Mouse (Mus musculus) forebrain, embryonic 13.5 days (tissue): ENCODE measurements at regions not wholly inside any gene's neighbourhood (a gene's known extent, or its start where the extent isn't known, plus 50 kb on each side); places are given as distances from the start of the nearest gene placed in this dataset.

Experiments
- ATAC-seq: fragments of 200-750 bp; cut with Nextera tagmentation; 2 replicates; pipeline ENCODE4 v1.8.0; 2017
- H3K27ac ChIP-seq: fragments of 300-500 bp; sonication (generic); 2 replicates; pipeline ENCODE4 v1.5.1; 2015; ENCODE audit warnings: inconsistent platforms, mild to moderate bottlenecking, moderate library complexity
- H3K27me3 ChIP-seq: fragments of 300-500 bp; sonication (generic); 2 replicates; pipeline ENCODE4 v1.6.1; 2015; ENCODE audit warnings: mild to moderate bottlenecking, inconsistent platforms
- H3K36me3 ChIP-seq: fragments of 300-500 bp; sonication (generic); 2 replicates; pipeline ENCODE4 v1.6.1; 2015; ENCODE audit warnings: mild to moderate bottlenecking, inconsistent platforms; ENCODE audit not compliant: poor library complexity, severe bottlenecking
- H3K4me1 ChIP-seq: fragments of 300-500 bp; sonication (generic); 2 replicates; pipeline ENCODE4 v1.6.1; 2015; ENCODE audit warnings: inconsistent platforms
- H3K4me2 ChIP-seq: fragments of 300-500 bp; sonication (generic); 2 replicates; pipeline ENCODE4 v1.6.1; 2015; ENCODE audit warnings: inconsistent platforms, mild to moderate bottlenecking, moderate library complexity
- H3K4me3 ChIP-seq: fragments of 300-500 bp; sonication (generic); 2 replicates; pipeline ENCODE4 v1.5.1; 2015; ENCODE audit warnings: mild to moderate bottlenecking, inconsistent platforms
- H3K9ac ChIP-seq: fragments of 300-500 bp; sonication (generic); 2 replicates; pipeline ENCODE4 v1.6.1; 2015; ENCODE audit warnings: mild to moderate bottlenecking, inconsistent platforms
- H3K9me3 ChIP-seq: fragments of 300-500 bp; sonication (generic); replicated peaks from 2 replicates; pipeline ENCODE4 v1.6.1; 2016; ENCODE audit warnings: inconsistent platforms
- WGBS: fragments of 180-500 bp; shearing (Covaris S2); methylation state at CpG from one replicate; pipeline ENCODE4 v1.1.7; 2015; 5-methylcytosine and 5-hydroxymethylcytosine counted together

DNA sequence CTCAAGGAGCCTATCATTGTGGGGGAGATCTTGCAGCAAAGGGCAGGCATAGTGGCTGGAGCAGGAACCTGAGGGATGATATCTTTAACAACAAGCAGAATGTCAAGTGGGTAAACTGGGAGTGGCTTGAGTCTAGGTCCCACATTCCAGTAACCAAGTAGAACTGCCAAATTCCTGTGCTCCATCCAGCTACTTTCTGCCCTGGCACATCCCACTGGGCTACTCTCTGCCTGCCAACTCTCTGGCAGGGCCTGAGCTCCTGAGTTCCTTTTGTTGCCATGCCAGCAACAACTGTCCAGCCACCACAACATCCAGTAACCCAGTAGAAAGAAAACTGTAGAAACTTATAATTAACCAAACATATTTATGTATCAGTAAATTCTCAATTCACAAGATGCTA, 1088.8 kb upstream of the Tenm4 start:
- no peak for ATAC-seq
- Histone ChIP-seq H3K4me2 (no peak overlapping the region), H3K9me3 (no peaks in the 10 kb centered on the region), H3K27ac (no peak overlapping the region), H3K9ac (no peak overlapping the region), H3K4me1 (no peaks in the 10 kb centered on the region), H3K27me3 (no peaks in the 10 kb centered on the region), H3K4me3 (no peak overlapping the region), H3K36me3 (no peaks in the 10 kb centered on the region)

DNA sequence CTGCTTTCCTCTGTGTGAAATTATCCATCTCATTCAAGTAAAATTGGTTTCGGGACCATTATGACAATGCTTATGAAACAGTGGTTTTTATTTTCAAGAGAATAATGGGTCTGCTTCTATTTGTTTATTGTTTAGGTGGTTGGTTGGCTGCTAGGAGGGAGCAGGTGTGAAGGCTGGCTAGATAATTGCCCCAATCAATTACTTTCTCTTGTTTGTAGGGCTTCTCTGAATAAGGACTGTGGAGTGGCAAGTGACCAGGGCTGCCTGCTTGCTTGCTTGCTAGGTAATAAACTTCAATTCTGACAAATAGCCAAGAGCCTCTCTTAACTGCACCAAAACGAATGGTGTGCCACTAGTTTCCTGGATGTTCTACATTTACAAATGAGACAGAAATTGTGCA, 1086.7 kb upstream of the Tenm4 start:
- WGBS, result 58% methylated on average over 2 of the region's 2 CpGs
- ATAC-seq, result no peak

DNA sequence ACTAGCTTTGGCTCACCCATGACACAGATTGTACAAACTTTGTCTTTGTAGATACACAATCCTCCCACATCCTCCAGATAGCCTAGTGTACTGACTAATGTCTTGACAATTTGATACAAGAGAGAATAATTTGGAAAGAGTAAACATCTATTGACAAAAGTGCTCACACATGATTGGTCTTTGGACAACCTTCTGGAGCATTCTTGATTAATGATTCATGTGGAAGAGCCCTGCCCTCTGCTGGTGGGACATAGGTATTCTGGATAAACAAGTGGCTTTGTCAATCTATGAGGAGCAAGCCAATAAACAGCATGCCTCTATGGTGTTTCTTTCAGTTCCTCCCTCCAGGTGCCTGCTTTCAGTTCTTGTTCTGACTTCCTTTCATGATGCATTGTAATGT, 1079.7 kb upstream of the Tenm4 start:
- H3K9ac ChIP-seq, result no peak overlapping the region
- no peaks in the 10 kb centered on the region for H3K9me3 ChIP-seq
- no peaks in the 10 kb centered on the region for H3K4me1 ChIP-seq
- H3K4me2 ChIP-seq, result no peak overlapping the region
- no peak for ATAC-seq
- H3K4me3 ChIP-seq, result no peak overlapping the region
- H3K36me3 ChIP-seq, result no peaks in the 10 kb centered on the region
- no peak overlapping the region for H3K27ac ChIP-seq
- H3K27me3 ChIP-seq, result no peaks in the 10 kb centered on the region

More for the DNA sequence above, 1086.7 kb upstream of the Tenm4 start:
- Histone ChIP-seq H3K27me3 (no peaks in the 10 kb centered on the region), H3K9ac (no peak overlapping the region), H3K4me3 (no peak overlapping the region), H3K4me1 (no peaks in the 10 kb centered on the region), H3K27ac (no peak overlapping the region), H3K4me2 (no peak overlapping the region), H3K9me3 (no peaks in the 10 kb centered on the region), H3K36me3 (no peaks in the 10 kb centered on the region)

DNA sequence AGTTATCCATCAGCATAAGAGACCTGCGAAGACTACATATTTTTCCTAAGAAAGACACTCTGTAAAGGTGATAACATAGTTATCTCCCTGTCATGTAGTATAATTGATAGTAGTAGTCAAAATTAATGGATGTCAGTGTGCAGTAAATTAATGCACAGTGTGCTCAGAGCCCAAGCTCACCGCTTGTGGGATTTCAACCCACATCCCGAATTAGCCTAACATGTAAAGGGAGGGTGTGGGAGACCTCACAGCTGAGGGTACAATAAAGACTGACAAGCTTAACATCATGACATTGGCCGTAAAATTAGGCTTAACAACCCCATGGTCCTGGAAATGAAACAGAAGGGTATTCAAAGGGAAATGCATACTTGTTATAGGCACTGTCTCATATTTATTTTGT, 1042.0 kb upstream of the Tenm4 start:
- H3K9me3 ChIP-seq, result no peaks in the 10 kb centered on the region
- H3K36me3 ChIP-seq, result no peaks in the 10 kb centered on the region
- H3K4me1 ChIP-seq, result no peaks in the 10 kb centered on the region
- 79% methylated on average over 4 of the region's 4 CpGs for WGBS
- H3K9ac ChIP-seq, result no peak overlapping the region
- no peak for ATAC-seq
- no peaks in the 10 kb centered on the region for H3K27me3 ChIP-seq
- no peak overlapping the region for H3K27ac ChIP-seq
- no peak overlapping the region for H3K4me3 ChIP-seq
- H3K4me2 ChIP-seq, result no peak overlapping the region

DNA sequence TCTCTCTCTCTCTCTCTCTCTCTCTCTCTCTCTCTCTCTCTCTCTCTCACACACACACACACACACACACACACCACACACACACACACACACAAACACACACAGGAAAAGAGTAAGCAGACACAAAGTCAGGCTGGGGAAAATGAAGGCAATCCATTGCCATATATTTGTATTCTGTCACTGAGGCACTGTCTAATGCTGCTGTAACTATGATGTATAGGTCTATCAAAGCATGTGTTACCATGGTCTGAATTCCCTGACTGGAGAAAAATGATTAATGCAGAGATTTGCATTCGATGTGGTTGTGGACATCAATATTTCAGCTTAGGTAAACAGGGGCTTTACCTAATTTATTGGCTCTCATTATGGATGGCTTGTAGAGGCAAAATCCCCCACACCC, 1038.0 kb upstream of the Tenm4 start:
- ATAC-seq, result no peak
- Histone ChIP-seq H3K27ac (no peak overlapping the region), H3K9ac (no peak overlapping the region), H3K27me3 (no peaks in the 10 kb centered on the region), H3K4me3 (no peak overlapping the region), H3K36me3 (no peaks in the 10 kb centered on the region), H3K4me2 (no peak overlapping the region), H3K9me3 (no peaks in the 10 kb centered on the region), H3K4me1 (no peaks in the 10 kb centered on the region)
- 78% methylated on average over 1 of the region's 1 CpGs for WGBS

DNA sequence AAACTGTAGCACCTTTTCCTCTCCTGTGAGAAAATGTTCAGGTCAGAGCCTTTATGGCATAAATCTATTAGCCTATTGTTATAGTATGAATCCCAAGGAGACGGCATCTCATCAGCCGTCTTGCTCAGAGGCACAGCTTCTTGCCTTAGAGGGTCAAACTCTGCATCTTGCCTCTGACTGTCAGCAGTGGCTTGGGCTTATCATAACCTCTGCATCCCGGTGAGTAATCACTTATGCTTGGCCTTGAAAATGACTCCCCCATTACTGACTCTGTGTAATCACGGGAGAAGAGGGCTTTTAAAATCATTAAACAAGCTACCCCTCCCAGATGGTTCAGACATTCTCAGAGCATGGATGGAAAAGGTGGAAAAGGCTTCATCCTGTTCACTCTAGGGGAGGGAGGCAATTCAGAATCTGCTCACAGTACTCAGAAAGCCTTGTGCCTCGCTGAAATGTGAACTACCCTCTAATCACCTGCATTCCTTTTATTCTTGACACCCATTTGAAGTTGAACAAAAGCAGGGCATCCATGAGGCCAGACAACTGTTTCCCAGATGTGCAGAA, 1036.9 kb upstream of the Tenm4 start:
- Histone ChIP-seq H3K9me3 (no peaks in the 10 kb centered on the region), H3K4me2 (no peak overlapping the region), H3K27me3 (no peaks in the 10 kb centered on the region), H3K36me3 (no peaks in the 10 kb centered on the region), H3K4me3 (no peak overlapping the region), H3K4me1 (no peaks in the 10 kb centered on the region), H3K27ac (no peak overlapping the region), H3K9ac (no peak overlapping the region)
- ATAC-seq, result peak; percentile 36; the same call in 1 of the 2 replicates
- WGBS, result 41% methylated on average over 5 of the region's 5 CpGs

DNA sequence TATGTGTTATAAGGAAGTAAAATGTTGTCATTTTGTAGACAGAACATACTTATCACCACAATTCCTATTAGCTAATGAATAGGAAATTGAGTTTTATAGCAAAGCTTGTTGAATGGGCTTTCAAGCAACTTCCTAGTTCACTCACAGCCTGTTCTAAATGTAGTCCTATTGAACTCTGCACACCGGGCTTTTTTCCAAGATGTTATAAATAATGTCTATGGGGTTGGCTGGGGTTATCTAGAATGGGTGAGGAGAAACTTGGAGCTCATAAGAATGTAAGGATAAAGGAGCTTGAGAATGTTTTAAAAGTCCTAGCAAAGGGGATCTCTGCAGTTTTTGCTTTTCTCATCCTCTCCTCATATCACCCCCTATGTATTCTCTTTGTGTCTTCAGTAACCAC, 1029.3 kb upstream of the Tenm4 start:
- Histone ChIP-seq H3K4me2 (no peak overlapping the region), H3K9me3 (no peaks in the 10 kb centered on the region), H3K4me1 (no peaks in the 10 kb centered on the region), H3K27ac (no peak overlapping the region), H3K27me3 (no peaks in the 10 kb centered on the region), H3K36me3 (no peaks in the 10 kb centered on the region), H3K4me3 (no peak overlapping the region), H3K9ac (no peak overlapping the region)
- no peak for ATAC-seq
- 79% methylated on average over 1 of the region's 1 CpGs for WGBS

DNA sequence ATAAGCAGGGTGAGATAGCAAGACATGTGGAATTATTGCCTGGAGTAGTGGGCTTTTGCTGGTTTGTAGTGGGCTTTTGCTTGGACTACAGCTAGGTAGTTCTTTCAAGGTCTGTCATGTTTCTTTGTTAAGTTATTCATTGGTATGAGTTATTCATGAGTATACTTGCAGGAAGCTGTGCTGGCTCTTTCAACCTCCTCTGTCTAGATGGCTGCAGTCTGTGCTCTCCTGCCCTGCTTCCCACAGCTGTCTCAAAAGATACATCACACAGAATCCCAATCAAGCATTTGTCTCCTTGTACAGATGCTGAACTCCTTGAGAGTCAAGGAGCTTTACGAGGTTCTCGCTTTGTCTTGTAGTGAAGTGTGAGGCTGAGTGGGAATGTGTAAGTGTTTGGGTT, 1028.0 kb upstream of the Tenm4 start:
- ATAC-seq, result no peak
- WGBS, result 76% methylated on average over 2 of the region's 2 CpGs
- H3K9me3 ChIP-seq, result no peaks in the 10 kb centered on the region

More for the DNA sequence above, 1028.0 kb upstream of the Tenm4 start:
- no peak overlapping the region for H3K4me2 ChIP-seq
- H3K4me3 ChIP-seq, result no peak overlapping the region
- H3K4me1 ChIP-seq, result no peaks in the 10 kb centered on the region
- H3K27me3 ChIP-seq, result no peaks in the 10 kb centered on the region
- H3K27ac ChIP-seq, result no peak overlapping the region
- H3K36me3 ChIP-seq, result no peaks in the 10 kb centered on the region
- no peak overlapping the region for H3K9ac ChIP-seq
